Mouse (Mus musculus): ENCODE data around the gene Fbxo46. TPM values are rescaled to one million over a fixed set of nuclear protein-coding genes. Genes with fewer than 3 reads are reported as not detected.

Gene Fbxo46
- total and polyA plus RNA-seq, 3 experiments, result 10.1 to 13.7 TPM; not detected in 1

DNA sequence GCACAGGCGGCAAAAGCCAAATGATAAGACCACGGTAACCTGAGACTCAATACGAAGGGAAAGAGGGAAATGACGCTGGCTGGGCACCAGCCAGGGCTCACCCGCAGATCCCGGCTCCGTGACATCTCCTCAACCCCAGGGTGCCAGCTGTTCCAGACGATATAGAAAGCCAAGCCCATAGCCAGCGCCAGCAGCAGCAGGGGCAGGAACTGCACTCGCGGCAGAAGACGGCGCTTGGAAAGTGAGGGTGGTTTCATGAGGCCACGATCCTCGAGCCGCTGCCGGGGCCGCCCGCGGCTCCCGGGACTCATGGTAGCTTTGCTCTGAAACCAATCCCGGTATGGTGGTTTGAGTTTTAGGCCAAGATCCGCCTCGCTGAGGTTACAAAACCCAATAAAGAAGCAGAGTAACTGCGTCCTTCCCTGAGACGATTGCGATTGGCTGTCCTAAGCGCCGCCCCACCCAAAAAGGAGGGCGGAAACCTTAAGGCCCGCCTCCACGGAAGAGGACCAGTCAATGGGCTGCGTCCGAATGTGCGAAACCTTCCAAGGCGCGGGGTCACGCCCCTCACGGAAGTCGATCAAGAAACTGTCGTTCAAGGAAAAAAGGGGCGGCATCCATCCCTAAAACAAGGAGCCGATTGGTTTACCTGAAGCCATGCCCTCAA is 29.3 kb downstream of the Fbxo46 start, which contains the start of gene Qpctl (continued):
- TF ChIP-seq POLR2A (IDR thresholded peaks at IDR 0.05; ENCODE audit: control insufficient read depth in 1 of 2, insufficient read depth in 1 of 2, low read depth in 1 of 2, low read length in 2 of 2, poor library complexity in 1 of 2) (peak; percentile 72 to 83), ZMIZ1 (IDR thresholded peaks at IDR 0.05; ENCODE audit: low read depth, low read length) (peak; percentile 78), UBTF (IDR thresholded peaks at IDR 0.05; ENCODE audit: borderline replicate concordance, insufficient read depth, low read depth, low read length) (no peak)

DNA sequence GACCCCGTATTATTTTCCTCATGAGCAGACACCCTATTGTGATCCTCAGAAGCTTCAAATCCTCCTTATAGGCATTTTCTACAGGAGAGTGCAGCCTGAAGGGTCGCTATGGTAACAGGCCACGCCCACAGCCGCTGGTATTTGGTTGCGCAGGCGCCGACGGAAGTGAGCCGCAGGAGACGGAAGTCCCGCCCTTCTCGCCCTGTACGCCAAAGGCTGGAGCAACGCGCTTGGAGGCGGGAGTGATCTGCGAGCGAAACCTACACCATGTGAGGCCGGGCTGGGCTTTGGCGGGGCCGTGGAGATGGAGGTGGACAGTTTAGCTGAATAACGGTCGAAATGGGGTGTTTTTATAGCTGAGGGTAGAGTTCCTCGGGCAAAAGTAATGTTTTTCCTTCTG is 30.0 kb downstream of the Fbxo46 start, which contains the start of gene Snrpd2:
Gene Snrpd2, plus strand, starts transcription at position 97 of the 400 bp plus-strand sequence.
- H3K9ac ChIP-seq (ENCODE audit: control insufficient read depth, low read depth, low read length, poor library complexity, severe bottlenecking), result peak within 1 kb of the TSS; percentile 94
- TF ChIP-seq KAT2A (conservative IDR thresholded peaks at IDR 0.05; ENCODE audit: low read depth, low read length) (peak; percentile 18; the same call in 1 of the 2 replicates), NELFE (IDR thresholded peaks at IDR 0.05; ENCODE audit: low read depth, low read length) (peak; percentile 94), MYC (IDR thresholded peaks at IDR 0.05; ENCODE audit: low read depth, low read length) (peak; percentile 66), ZMIZ1 (IDR thresholded peaks at IDR 0.05; ENCODE audit: low read depth, low read length) (peak; percentile 68), CHD2 (IDR thresholded peaks at IDR 0.05; ENCODE audit: low read length) (no peak), TBP (IDR thresholded peaks at IDR 0.05; ENCODE audit: low read depth, low read length) (peak; percentile 84), BHLHE40 (IDR thresholded peaks at IDR 0.05; ENCODE audit: borderline replicate concordance, low read depth, low read length) (no peak), MAZ (IDR thresholded peaks at IDR 0.05; ENCODE audit: low read depth, low read length) (no peak), JUND (IDR thresholded peaks at IDR 0.05; ENCODE audit: low read depth, low read length) (no peak), USF2 (IDR thresholded peaks at IDR 0.05; ENCODE audit: borderline replicate concordance in 1 of 2, insufficient read depth in 1 of 2, low read depth in 1 of 2, low read length in 2 of 2) (no peak), TCF12 (IDR thresholded peaks at IDR 0.05; ENCODE audit: low read depth, low read length) (peak; percentile 52; the same call in 1 of the 2 replicates), SMC3 (IDR thresholded peaks at IDR 0.05; ENCODE audit: low read depth, low read length) (no peak), POLR2A (IDR thresholded peaks at IDR 0.05; ENCODE audit: control insufficient read depth in 1 of 2, insufficient read depth in 1 of 2, low read depth in 1 of 2, low read length in 2 of 2, poor library complexity in 1 of 2) (peak; percentile 68 to 94; a peak in 3 of 4 replicates), GATA1 (IDR thresholded peaks at IDR 0.05; ENCODE audit: low read depth, low read length) (no peak), MEF2A (IDR thresholded peaks at IDR 0.05; ENCODE audit: extremely low read depth, insufficient replicate concordance, low read depth, low read length, poor library complexity, severe bottlenecking) (no peak), USF1 (IDR thresholded peaks at IDR 0.05; ENCODE audit: low read depth, low read length) (0 out of 2 replicates have a peak, but pooled peaks have one; percentile 44), POLR2AphosphoS2 (IDR thresholded peaks at IDR 0.05; ENCODE audit: low read length) (peak; percentile 87), ETS1 (IDR thresholded peaks at IDR 0.05; ENCODE audit: low read depth, low read length) (peak; percentile 43; the same call in 1 of the 2 replicates), ZKSCAN1 (IDR thresholded peaks at IDR 0.05; ENCODE audit: low read depth, low read length) (no peak), MAFK (IDR thresholded peaks at IDR 0.05; ENCODE audit: borderline replicate concordance, low read depth, low read length) (no peak), MYB (IDR thresholded peaks at IDR 0.05; ENCODE audit: low read depth, low read length) (no peak), CHD1 (IDR thresholded peaks at IDR 0.05; ENCODE audit: low read depth, low read length) (no peak), ZNF384 (IDR thresholded peaks at IDR 0.05; ENCODE audit: low read depth, low read length) (no peak), ZC3H11A (IDR thresholded peaks at IDR 0.05; ENCODE audit: low read depth, low read length) (no peak), GABPA (IDR thresholded peaks at IDR 0.05; ENCODE audit: low read depth, low read length) (no peak), POLR2AphosphoS5 (IDR thresholded peaks at IDR 0.05; ENCODE audit: borderline replicate concordance, low read depth, low read length) (no peak), HCFC1 (IDR thresholded peaks at IDR 0.05; ENCODE audit: low read depth, low read length) (peak; percentile 88), SIN3A (IDR thresholded peaks at IDR 0.05; ENCODE audit: low read length) (peak; percentile 87), E2F4 (IDR thresholded peaks at IDR 0.05; ENCODE audit: borderline replicate concordance, low read depth, low read length) (no peak; the same call in 1 of the 2 replicates), EP300 (IDR thresholded peaks at IDR 0.05; ENCODE audit: low read depth in 1 of 2, low read length in 2 of 2) (no peak), TAL1 (IDR thresholded peaks at IDR 0.05; ENCODE audit: low read length) (no peak), ELF1 (IDR thresholded peaks at IDR 0.05; ENCODE audit: low read depth, low read length) (peak; percentile 73)

More for the DNA sequence above, 30.0 kb downstream of the Fbxo46 start, which contains the start of gene Snrpd2:
- peak; percentile 98 for DNase-seq (ENCODE audit: low read depth, low spot score)
- peak within 1 kb of the TSS; percentile 88 to 89 for H3K4me3 ChIP-seq (ENCODE audit: control insufficient read depth in 1 of 2, insufficient read depth in 1 of 2, low read depth in 2 of 2, low read length in 2 of 2)
- peaks cover 14% of the 10 kb centered on the region for H3K79me2 ChIP-seq (ENCODE audit: control insufficient read depth, insufficient read depth, low read length, poor library complexity)
- H3K27me3 ChIP-seq (ENCODE audit: control insufficient read depth in 1 of 2, insufficient read depth in 2 of 2, low read length in 2 of 2), result no peaks in the 10 kb centered on the region
- H3K4me1 ChIP-seq (ENCODE audit: control insufficient read depth in 1 of 2, insufficient read depth in 2 of 2, low read length in 2 of 2), result peaks cover 4 to 17% of the 10 kb centered on the region in 2 experiments; a peak in 3 of 4 replicates
- peaks cover 0 to 6% of the 10 kb centered on the region in 2 experiments; a peak in 2 of 4 replicates for H3K36me3 ChIP-seq (ENCODE audit: control insufficient read depth in 1 of 2, insufficient read depth in 2 of 2, low read length in 2 of 2)
- peak within 1 kb of the TSS; percentile 94 for H3K27ac ChIP-seq (ENCODE audit: control insufficient read depth, low read depth, low read length)
- H3K9me3 ChIP-seq (replicated peaks; ENCODE audit: insufficient read depth, low read length), result no peaks in the 10 kb centered on the region
